Mouse (Mus musculus) activated CD4-positive, CD25-positive, alpha-beta regulatory T cell (primary cell): ENCODE data around the gene AL731706.1. TPM values are rescaled to one million over a fixed set of nuclear protein-coding genes. Genes with fewer than 3 reads are reported as not detected.

Experiments used
- polyA plus RNA-seq, 2 experiments: library from polyadenylated mRNA; unstranded; fragments of 100-300 nt; shearing (Covaris generic); gene quantifications; one replicate each; pipeline ENCODE4 v1.2.1; 2017

Gene AL731706.1
- 1 to 10 TPM; 4.1 to 7.2 TPM for polyA plus RNA-seq

GRCm38 (mm10) chr2:136891068-136891950 is at the start of gene AL731706.1, which contains the start of the genes Slx4ip and Mkks:
Gene AL731706.1, minus strand, starts transcription at chr2:136891389.
Gene Slx4ip, plus strand, starts transcription at chr2:136891218.
Gene Mkks, minus strand, starts transcription at chr2:136891389.

GRCm38 (mm10) chr2:136885579-136885978 is 5.6 kb downstream of the AL731706.1 start, which contains the start of gene AL731706.2:
Gene AL731706.2, minus strand, starts transcription at chr2:136885679.

Other genes with a start within 250 kb of the AL731706.1 start
- gene Snap25, start 177.9 kb downstream of the AL731706.1 start, polyA plus RNA-seq = not detected
- 10 to 100 TPM in 1 of 2 experiments, 1 to 10 TPM in 1; 8.7 to 14.3 TPM for gene AL731706.2, start 5.7 kb downstream of the AL731706.1 start, polyA plus RNA-seq
- gene Slx4ip, start 171 bp downstream of the AL731706.1 start, polyA plus RNA-seq = 1 to 10 TPM; 4.7 to 5.6 TPM
- 10 to 100 TPM; 29.2 to 29.7 TPM for gene Mkks, start within 50 bp of the AL731706.1 start, polyA plus RNA-seq
- under 1 TPM; 0.20 to 0.35 TPM for gene Jag1, start 225.3 kb upstream of the AL731706.1 start, polyA plus RNA-seq